Mouse (Mus musculus): ENCODE data around the gene Gm21721.
"Not testable (repeated sequence)": the region's sequence is repeated elsewhere in the genome, so short reads cannot be mapped to it uniquely, and the experiment has no call there.

Gene Gm21721

DNA sequence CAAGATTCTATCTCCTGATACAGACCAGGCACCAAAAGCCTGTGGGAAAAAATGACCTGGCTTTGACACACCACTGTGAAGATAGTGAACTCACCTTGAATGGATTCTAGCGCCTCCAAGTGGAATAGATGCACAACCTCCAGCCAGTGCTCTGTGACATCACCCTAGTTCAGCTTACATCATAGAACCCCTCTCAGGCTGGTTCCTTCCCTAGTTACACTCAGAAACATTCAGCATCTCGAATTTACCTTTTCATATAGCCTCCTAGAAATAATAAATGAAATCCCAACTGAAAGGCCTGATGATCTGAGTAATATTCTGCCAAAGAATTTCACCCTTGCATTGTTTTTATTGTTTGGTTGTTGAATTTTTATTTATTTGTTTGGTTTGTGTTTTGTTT lies at the start of gene Gm21721:
Gene Gm21721 (minus strand): TSS at position 101 of the 400 bp plus-strand sequence.
- not testable (repeated sequence) for DNase-seq (ENCODE audit: low read depth, low spot score)
